Mouse (Mus musculus): Measurements from ENCODE around the gene Helq. TPM values are rescaled to one million over a fixed set of nuclear protein-coding genes. Genes with fewer than 3 reads are reported as not detected.

Helq gene
- total and polyA plus RNA-seq, 3 experiments: 18.6 to 59.6 (median 26.3) TPM

GRCm38 (mm10) chr5:100726001-100726400 lies 72.4 kb downstream of the Helq start:
- Histone ChIP-seq H3K9me3 (replicated peaks) (0 out of 2 replicates have a peak, but pooled peaks cover 2% of the 10 kb centered on the region), H3K27me3 (ENCODE audit: insufficient read depth, low read length) (no peaks in the 10 kb centered on the region; the same call in 1 of the 2 replicates), H3K4me3 (ENCODE audit: low read depth, low read length) (no peak overlapping the region), H3K4me1 (ENCODE audit: insufficient read depth, low read depth, low read length) (no peaks in the 10 kb centered on the region), H3K36me3 (replicated peaks) (no peaks in the 10 kb centered on the region)
- TF ChIP-seq POLR2AphosphoS5 (IDR thresholded peaks at IDR 0.05; ENCODE audit: insufficient replicate concordance, low read depth, low read length) (no peak), CTCF (IDR thresholded peaks at IDR 0.05; ENCODE audit: low read depth, low read length) (no peak), GATA2 (IDR thresholded peaks at IDR 0.05; ENCODE audit: borderline replicate concordance, low read depth, low read length) (no peak), GATA1 (IDR thresholded peaks at IDR 0.05; ENCODE audit: borderline replicate concordance, low read length) (no peak), TAL1 (conservative IDR thresholded peaks at IDR 0.05; ENCODE audit: low read depth, low read length) (no peak)
- no peak for DNase-seq (ENCODE audit: low spot score)
- ATAC-seq (ENCODE audit: extremely low read depth, insufficient number of reproducible peaks, low FRiP score, poor library complexity, severe bottlenecking): no peak

- H3K9me3 ChIP-seq (replicated peaks): 0 out of 2 replicates have a peak, but pooled peaks cover 2% of the 10 kb centered on the region
- no peak for DNase-seq (ENCODE audit: low spot score)
- H3K4me3 ChIP-seq (ENCODE audit: low read depth, low read length): no peak within 1 kb of the TSS
- TF ChIP-seq TAL1 (conservative IDR thresholded peaks at IDR 0.05; ENCODE audit: low read depth, low read length) (no peak), POLR2AphosphoS5 (IDR thresholded peaks at IDR 0.05; ENCODE audit: insufficient replicate concordance, low read depth, low read length) (no peak), CTCF (IDR thresholded peaks at IDR 0.05; ENCODE audit: low read depth, low read length) (no peak), GATA1 (IDR thresholded peaks at IDR 0.05; ENCODE audit: borderline replicate concordance, low read length) (no peak), GATA2 (IDR thresholded peaks at IDR 0.05; ENCODE audit: borderline replicate concordance, low read depth, low read length) (no peak)
- no peaks in the 10 kb centered on the region for H3K4me1 ChIP-seq (ENCODE audit: insufficient read depth, low read depth, low read length)
- H3K27me3 ChIP-seq (ENCODE audit: insufficient read depth, low read length): no peaks in the 10 kb centered on the region
- no peaks in the 10 kb centered on the region for H3K36me3 ChIP-seq (replicated peaks)
- no peak for ATAC-seq (ENCODE audit: extremely low read depth, insufficient number of reproducible peaks, low FRiP score, poor library complexity, severe bottlenecking)
Observed at GRCm38 (mm10) chr5:100719235-100720088, 78.9 kb downstream of the Helq start, which contains the start of gene Hpse. Gene Hpse (minus strand): TSS chr5:100719716.

- H3K4me3 ChIP-seq (ENCODE audit: low read depth, low read length): no peak overlapping the region
- H3K36me3 ChIP-seq (replicated peaks): no peaks in the 10 kb centered on the region
- ATAC-seq (ENCODE audit: extremely low read depth, insufficient number of reproducible peaks, low FRiP score, poor library complexity, severe bottlenecking): no peak
- TF ChIP-seq GATA2 (IDR thresholded peaks at IDR 0.05; ENCODE audit: borderline replicate concordance, low read depth, low read length) (no peak), POLR2AphosphoS5 (IDR thresholded peaks at IDR 0.05; ENCODE audit: insufficient replicate concordance, low read depth, low read length) (no peak), TAL1 (conservative IDR thresholded peaks at IDR 0.05; ENCODE audit: low read depth, low read length) (no peak), GATA1 (IDR thresholded peaks at IDR 0.05; ENCODE audit: borderline replicate concordance, low read length) (no peak), CTCF (IDR thresholded peaks at IDR 0.05; ENCODE audit: low read depth, low read length) (no peak)
- no peaks in the 10 kb centered on the region for H3K27me3 ChIP-seq (ENCODE audit: insufficient read depth, low read length)
- no peaks in the 10 kb centered on the region for H3K9me3 ChIP-seq (replicated peaks)
- no peaks in the 10 kb centered on the region for H3K4me1 ChIP-seq (ENCODE audit: insufficient read depth, low read depth, low read length)
- DNase-seq (ENCODE audit: low spot score): no peak
Observed at GRCm38 (mm10) chr5:100716762-100717161, 81.6 kb downstream of the Helq start.

Other genes starting within 250 kb of the Helq start
- 3.6 and 8.9 TPM in 2 replicates for gene Plac8, start 226.4 kb downstream of the Helq start, total RNA-seq (2014; fragmentation: Nextera tagmentation)
- 2.7 and 5.9 TPM in 2 replicates for gene Plac8, start 226.4 kb downstream of the Helq start, total RNA-seq (2017)
- gene Plac8, start 226.4 kb downstream of the Helq start, polyA plus RNA-seq (2012): 0.36 and 0.56 TPM in 2 replicates
- gene Coq2, start 123.5 kb downstream of the Helq start, total RNA-seq (2014; fragmentation: Nextera tagmentation): 19.5 and 21.7 TPM in 2 replicates
- gene Coq2, start 123.5 kb downstream of the Helq start, total RNA-seq (2017): 29.5 and 37.7 TPM in 2 replicates
- gene Coq2, start 123.5 kb downstream of the Helq start, polyA plus RNA-seq (2012): 47.1 and 78.4 TPM in 2 replicates
- gene Hpse, start 78.9 kb downstream of the Helq start, total RNA-seq (2014; fragmentation: Nextera tagmentation): not detected in 2 replicates
- gene Hpse, start 78.9 kb downstream of the Helq start, total RNA-seq (2017): 0.06 TPM in 1 of 2 replicates, not detected in the other
- not detected in 2 replicates for gene Hpse, start 78.9 kb downstream of the Helq start, polyA plus RNA-seq (2012)
- 42.4 and 55.2 TPM in 2 replicates for gene Mrps18c, start within 50 bp of the Helq start, total RNA-seq (2014; fragmentation: Nextera tagmentation)
- 191 and 212 TPM in 2 replicates for gene Mrps18c, start within 50 bp of the Helq start, total RNA-seq (2017)
- 6.7 and 9.0 TPM in 2 replicates for gene Mrps18c, start within 50 bp of the Helq start, polyA plus RNA-seq (2012)
- gene Abraxas1, start 22.4 kb upstream of the Helq start, total RNA-seq (2014; fragmentation: Nextera tagmentation): 54.0 and 61.7 TPM in 2 replicates
- 40.5 and 40.8 TPM in 2 replicates for gene Abraxas1, start 22.4 kb upstream of the Helq start, total RNA-seq (2017)
- 12.6 and 14.6 TPM in 2 replicates for gene Abraxas1, start 22.4 kb upstream of the Helq start, polyA plus RNA-seq (2012)
- not detected in 2 replicates for gene Gpat3, start 47.1 kb upstream of the Helq start, total RNA-seq (2014; fragmentation: Nextera tagmentation)
- gene Gpat3, start 47.1 kb upstream of the Helq start, total RNA-seq (2017): 0.06 and 0.16 TPM in 2 replicates
- gene Gpat3, start 47.1 kb upstream of the Helq start, polyA plus RNA-seq (2012): not detected in 2 replicates

Data from G1E (cell line).